Mouse (Mus musculus): ENCODE results near the gene Mthfd1l.
"Not testable (repeated sequence)": the region's sequence is repeated elsewhere in the genome, so short reads cannot be mapped to it uniquely, and the experiment has no call there.

Gene Mthfd1l

GRCm38 (mm10) chr10:4116653-4117052 lies 143.7 kb downstream of the Mthfd1l start:
- no peak for DNase-seq (ENCODE audit: low spot score in 2 of 2)

- no peak for DNase-seq (ENCODE audit: low spot score in 2 of 2)
Observed at GRCm38 (mm10) chr10:4117091-4117490, 144.2 kb downstream of the Mthfd1l start.

- no peak for DNase-seq (ENCODE audit: low spot score in 2 of 2)
Observed at GRCm38 (mm10) chr10:4119287-4119686, 146.4 kb downstream of the Mthfd1l start.

GRCm38 (mm10) chr10:4120708-4121107 lies 147.8 kb downstream of the Mthfd1l start:
- DNase-seq (ENCODE audit: low spot score in 2 of 2): no peak

- no peak for DNase-seq (ENCODE audit: low spot score in 2 of 2)
Observed at GRCm38 (mm10) chr10:4121197-4121596, 148.3 kb downstream of the Mthfd1l start.

- not testable (repeated sequence) for DNase-seq (ENCODE audit: low spot score in 2 of 2)
Observed at GRCm38 (mm10) chr10:4123280-4123945, 150.5 kb downstream of the Mthfd1l start.

GRCm38 (mm10) chr10:4124148-4124547 lies 151.2 kb downstream of the Mthfd1l start:
- DNase-seq (ENCODE audit: low spot score in 2 of 2): no peak

- no peak for DNase-seq (ENCODE audit: low spot score in 2 of 2)
Observed at GRCm38 (mm10) chr10:4125232-4125631, 152.3 kb downstream of the Mthfd1l start.

- no peak for DNase-seq (ENCODE audit: low spot score in 2 of 2)
Observed at GRCm38 (mm10) chr10:4126335-4127012, 153.6 kb downstream of the Mthfd1l start.

GRCm38 (mm10) chr10:4128411-4128810 lies 155.5 kb downstream of the Mthfd1l start:
- DNase-seq (ENCODE audit: low spot score in 2 of 2): no peak

GRCm38 (mm10) chr10:4128915-4129314 lies 156.0 kb downstream of the Mthfd1l start:
- no peak for DNase-seq (ENCODE audit: low spot score in 2 of 2)

GRCm38 (mm10) chr10:4129461-4129860 lies 156.5 kb downstream of the Mthfd1l start:
- no peak for DNase-seq (ENCODE audit: low spot score in 2 of 2)

- DNase-seq (ENCODE audit: low spot score in 2 of 2): no peak
Observed at GRCm38 (mm10) chr10:4130034-4130607, 157.2 kb downstream of the Mthfd1l start.

- no peak for DNase-seq (ENCODE audit: low spot score in 2 of 2)
Observed at GRCm38 (mm10) chr10:4132735-4133134, 159.8 kb downstream of the Mthfd1l start.

GRCm38 (mm10) chr10:4135100-4135764 lies 162.3 kb downstream of the Mthfd1l start:
- no peak for DNase-seq (ENCODE audit: low spot score in 2 of 2)

GRCm38 (mm10) chr10:4139531-4139930 lies 166.6 kb downstream of the Mthfd1l start:
- no peak for DNase-seq (ENCODE audit: low spot score in 2 of 2)

- DNase-seq (ENCODE audit: low spot score in 2 of 2): no peak
Observed at GRCm38 (mm10) chr10:4141689-4142088, 168.8 kb downstream of the Mthfd1l start.

GRCm38 (mm10) chr10:4142816-4143215 lies 169.9 kb downstream of the Mthfd1l start:
- DNase-seq (ENCODE audit: low spot score in 2 of 2): no peak

- DNase-seq (ENCODE audit: low spot score in 2 of 2): no peak
Observed at GRCm38 (mm10) chr10:4143381-4143780, 170.5 kb downstream of the Mthfd1l start.

GRCm38 (mm10) chr10:4145080-4145807 lies 172.3 kb downstream of the Mthfd1l start:
- no peak for DNase-seq (ENCODE audit: low spot score in 2 of 2)

- DNase-seq (ENCODE audit: low spot score in 2 of 2): no peak
Observed at GRCm38 (mm10) chr10:4146947-4147346, 174.0 kb downstream of the Mthfd1l start.

GRCm38 (mm10) chr10:4151159-4151558 lies 178.2 kb downstream of the Mthfd1l start:
- no peak for DNase-seq (ENCODE audit: low spot score in 2 of 2)

Measured in frontal cortex, postnatal 10 days (tissue).